Mouse (Mus musculus): ENCODE measurements around the gene Srsf5. TPM values are rescaled to one million over a fixed set of nuclear protein-coding genes. Genes with fewer than 3 reads are reported as not detected.
"Not testable (repeated sequence)": the region's sequence is repeated elsewhere in the genome, so short reads cannot be mapped to it uniquely, and the experiment has no call there.

Gene Srsf5
- polyA plus RNA-seq, 2 experiments from 2014 or later: 438 to 465 TPM

DNA sequence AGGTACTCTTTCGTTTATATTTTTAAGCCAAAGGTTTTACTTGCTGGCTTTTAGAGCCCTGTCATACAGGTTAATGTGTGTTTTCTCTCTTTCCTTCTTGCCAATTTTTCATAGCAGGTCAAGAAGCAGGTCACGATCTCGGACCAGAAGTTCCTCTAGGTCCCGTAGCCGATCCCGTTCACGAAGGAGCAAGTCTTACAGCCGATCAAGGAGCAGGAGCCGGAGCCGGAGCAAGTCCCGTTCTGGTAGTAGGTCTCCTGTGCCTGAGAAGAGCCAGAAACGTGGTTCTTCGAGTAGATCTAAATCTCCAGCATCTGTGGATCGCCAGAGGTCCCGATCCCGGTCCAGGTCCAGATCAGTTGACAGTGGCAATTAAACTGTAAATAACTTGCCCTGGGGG lies 4.3 kb downstream of the Srsf5 start:
- ATAC-seq: not testable (repeated sequence)

DNA sequence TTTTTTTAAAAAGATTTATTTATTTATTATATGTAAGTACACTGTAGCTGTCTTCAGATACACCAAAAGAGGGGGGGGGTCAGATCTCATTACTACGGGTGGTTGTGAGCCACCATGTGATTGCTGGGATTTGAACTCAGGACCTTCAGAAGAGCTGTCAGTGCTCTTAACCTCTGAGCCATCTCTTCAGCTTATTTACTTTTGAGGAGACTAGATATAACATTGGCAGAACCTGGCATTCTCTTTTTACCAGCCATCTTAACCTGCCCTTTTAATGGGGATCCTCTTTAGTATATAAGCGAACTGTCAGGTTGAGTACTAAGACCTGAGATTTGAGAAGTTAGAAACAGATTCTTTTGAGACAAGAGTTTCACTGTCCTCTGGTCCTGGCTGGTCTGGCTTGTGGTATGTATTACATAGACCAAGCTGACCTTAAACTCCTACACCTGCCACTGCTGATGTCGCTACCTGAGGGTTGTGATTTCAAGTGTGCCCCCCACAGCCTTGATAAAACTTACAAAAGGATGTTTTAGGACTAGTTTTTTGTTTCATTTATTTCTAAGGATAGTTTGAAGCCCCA lies 6.4 kb downstream of the Srsf5 start:
- ATAC-seq: no peak

DNA sequence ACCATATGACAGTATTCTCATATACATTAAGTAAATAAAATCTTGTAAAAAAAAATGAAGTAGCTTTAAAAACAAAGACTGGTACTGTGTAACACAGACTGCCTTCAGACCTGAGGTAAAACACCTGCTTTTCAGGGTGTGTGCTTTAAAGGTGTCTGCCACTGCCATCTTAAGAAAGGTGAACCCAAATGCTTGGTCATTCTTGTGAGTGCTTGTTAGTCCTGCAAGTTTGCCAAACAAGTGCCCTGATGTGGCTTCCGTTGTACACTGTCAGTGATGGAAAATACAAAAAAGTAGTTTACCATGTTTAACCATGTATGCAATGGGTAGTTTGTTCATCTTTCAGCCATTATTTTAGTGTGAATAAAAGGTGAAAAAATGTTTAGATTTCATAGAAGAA lies 7.2 kb downstream of the Srsf5 start:
- ATAC-seq: no peak

DNA sequence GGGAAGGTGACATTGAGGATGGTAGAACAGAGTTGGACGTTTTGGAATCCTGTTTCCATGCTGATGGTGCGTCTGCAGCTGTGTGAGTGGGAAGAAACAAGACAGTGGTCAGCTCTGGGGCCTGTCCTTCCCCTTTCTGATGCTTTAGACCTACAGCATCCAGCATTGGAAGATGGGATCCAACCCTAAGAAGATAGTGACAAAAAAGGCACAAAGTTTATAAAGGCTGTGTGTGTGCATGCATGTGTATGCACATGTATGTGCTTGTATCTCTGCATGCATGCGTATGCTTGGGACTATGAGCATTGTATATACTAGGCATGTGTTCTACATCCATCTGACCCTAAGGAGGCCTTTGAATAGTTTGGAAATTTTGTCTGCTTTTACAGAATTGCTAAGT lies 10.7 kb downstream of the Srsf5 start:
- ATAC-seq: no peak

DNA sequence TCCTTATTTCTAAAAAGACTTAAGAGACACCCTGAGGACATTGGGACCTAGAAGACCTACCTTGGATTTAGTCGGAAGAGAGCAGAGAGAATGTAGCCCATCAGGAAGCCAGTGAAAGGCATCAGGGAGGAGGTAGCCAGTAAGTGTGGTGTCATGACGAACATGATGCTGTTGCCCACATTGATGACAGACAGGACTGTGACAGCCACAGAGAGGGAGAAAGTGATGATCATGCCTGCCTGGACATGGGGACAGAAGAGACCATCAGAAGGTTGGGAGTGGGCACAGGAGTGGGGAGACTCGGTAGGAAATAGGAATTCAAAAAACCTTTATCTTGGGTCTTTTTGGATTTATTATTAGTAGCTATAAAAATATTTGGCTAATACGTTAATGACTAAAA lies 12.7 kb downstream of the Srsf5 start:
- ATAC-seq: no peak

DNA sequence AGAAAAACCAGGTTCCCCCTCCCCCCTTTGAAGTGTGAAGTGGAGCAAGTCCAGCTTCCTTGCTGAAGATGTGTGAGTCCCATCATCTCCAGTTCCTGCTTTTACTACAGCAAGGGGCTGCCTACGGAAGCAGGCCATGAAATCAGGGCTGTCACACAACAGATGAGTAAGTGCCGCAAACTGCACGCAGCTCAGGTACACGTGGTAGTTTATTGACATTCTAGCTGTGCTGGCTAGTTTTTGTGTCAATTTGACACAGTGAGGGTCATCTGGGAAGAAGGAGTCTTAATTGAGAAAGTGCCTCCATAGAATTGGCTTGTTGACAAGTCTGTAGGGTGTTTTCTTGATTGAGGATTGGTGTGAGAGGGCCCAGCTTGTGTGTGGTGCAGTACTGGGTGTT lies 17.3 kb downstream of the Srsf5 start:
- no peak for ATAC-seq

DNA sequence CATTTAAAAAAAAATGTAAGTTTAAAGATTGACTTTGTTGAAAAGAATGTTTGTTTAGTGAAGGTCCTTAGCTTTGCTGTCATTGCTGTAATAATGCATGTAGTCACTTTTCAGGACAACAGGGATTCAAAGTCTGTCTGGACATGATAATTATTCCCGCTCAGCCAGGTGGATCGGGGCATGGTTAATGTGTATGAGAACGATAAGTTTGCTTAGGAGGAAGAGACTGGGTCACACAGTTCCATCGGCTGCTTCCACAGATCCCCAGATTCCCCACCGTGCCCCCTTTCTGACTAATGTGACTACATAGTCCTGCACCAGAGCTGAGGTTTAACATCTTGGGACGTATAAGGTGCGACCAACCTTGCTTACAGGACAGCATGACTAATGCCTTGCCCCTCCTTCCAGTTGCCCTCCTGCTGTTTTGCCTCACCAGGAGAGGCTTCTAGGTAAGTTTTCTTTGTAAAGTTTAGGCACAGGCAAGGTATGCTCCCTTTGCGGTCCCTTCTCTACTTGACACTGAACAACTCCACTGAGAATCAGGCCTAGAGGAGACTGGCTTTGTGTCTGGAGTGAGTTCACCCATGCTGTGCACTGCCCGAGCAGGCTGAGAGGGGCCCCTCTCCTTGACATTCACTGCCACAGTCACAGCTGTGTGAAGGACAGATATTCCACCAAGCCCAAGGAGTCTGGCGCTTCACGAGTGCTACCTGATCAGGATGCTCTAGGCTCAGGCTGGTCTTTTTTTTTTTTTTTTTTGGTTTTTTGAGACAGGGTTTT lies 20.9 kb downstream of the Srsf5 start:
- ATAC-seq: no peak

DNA sequence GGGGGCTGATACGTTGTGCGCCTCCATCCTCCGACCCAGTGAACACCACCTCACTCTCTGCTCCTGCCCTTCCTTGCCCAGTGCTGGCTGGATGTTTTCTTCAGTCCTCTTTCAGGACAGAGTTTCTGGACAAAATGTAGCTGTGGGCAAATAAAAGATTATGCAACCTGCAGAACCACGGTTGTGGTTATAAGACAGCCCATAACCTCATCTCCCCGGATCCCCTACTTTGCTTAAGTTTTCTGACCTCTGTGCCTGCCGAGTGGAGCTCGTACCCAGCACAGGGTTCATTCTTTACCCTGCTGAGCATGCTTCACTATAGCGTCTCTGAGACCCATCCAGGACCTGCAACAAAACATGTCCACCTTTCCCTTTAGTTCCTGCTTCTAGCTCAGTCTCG lies 22.6 kb downstream of the Srsf5 start:
- no peak for ATAC-seq

DNA sequence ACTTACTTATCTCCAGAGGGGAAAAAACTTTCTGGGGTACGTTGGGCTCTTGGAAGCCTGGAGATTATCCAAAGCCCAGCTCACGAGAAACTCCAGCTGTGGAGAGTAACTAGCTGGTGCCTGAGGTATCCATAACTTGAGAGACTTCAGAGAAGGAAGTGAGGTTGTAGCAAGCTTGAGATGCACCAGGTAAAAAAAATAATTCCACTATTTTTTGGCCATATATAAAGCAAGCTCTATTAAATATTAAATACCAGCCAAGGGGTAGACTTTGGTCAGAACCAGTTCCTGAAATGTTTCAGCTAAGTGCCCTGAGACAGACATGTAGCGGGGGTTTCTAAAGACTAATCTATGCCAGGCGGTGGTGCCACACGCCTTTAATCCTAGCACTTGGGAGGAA lies 23.3 kb downstream of the Srsf5 start, which contains the start of gene Slc10a1:
Gene Slc10a1 (minus strand): TSS at position 101 of the 400 bp plus-strand sequence.
- ATAC-seq: no peak

DNA sequence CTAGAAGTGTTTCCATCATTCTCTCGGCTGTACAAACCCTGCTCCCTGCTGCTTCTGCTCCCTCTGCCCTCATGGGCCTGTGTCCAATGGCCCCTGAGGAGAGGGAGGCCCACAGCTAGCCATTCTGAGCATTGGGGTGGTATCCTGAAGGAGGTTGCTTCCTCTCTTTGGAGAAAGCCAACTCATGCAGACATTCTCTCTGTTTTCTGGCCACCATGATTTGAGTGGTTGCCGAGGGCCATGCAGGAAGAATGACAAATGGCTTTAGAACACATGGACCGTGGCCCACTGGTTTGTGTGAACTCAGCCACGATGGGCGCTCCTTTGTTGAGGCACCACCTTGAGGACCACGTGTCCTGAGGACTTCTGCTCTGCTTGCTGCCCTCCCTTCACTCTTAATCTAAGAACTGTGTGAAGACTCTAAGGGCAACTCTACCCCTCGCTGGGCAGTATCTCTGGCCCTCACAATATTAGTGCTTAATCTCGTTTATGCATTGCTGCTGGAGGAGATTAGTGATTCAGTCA lies 24.9 kb downstream of the Srsf5 start:
- no peak for ATAC-seq

DNA sequence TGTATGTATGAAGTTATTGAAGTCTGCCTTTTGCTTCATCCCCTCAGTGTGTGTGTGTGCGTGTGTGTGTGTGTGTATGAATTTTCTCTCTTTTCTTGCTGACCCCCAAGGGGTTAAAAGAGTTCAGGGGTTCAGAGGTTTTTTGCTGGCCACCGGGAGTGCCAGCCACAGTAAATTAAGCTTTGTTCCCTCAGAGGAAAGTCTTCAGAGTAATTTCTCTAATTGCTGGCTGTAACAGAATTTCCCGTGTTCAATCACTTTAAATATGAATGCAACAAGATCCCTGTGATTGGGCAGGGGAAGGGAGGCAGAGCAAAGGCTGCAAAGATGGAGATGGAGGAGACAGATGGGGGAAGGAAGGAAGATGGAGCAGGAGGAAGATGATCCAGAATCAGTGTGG lies 26.5 kb downstream of the Srsf5 start:
- no peak for ATAC-seq

DNA sequence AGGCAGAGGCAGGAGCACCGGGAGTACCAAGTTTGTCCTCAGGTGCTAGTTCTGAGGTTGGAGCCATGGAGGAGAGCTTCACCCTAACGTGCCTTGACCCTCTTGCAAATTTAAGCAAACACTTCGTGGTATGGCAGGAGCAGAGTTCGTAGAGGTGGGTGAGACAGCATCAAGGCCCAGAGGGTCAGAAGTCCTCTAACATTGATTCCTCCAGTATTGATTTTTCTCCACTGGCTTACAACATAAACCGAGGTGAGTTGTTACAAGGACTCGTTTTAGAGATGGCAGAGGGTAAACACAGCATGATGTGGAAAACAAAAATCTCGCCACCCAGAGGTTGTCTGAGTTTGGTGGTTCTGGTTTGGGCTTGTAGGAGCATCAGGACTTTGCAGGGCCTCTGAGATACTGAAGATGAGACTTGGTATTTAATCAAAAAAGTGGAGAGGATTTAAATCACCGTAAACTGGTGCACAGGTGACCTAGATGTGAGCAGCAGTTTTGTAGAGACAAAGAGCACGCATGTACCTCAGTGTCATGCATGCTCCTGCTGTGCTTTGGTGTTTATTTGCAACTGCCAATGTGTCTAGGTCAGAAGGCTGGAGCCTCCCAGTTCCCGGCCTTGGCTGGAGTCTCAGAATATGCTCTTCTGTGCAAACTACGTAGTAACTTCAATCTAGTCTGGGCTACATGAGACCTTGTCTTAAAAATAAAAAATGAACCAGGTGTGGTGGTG lies 30.8 kb downstream of the Srsf5 start:
- no peak for ATAC-seq

DNA sequence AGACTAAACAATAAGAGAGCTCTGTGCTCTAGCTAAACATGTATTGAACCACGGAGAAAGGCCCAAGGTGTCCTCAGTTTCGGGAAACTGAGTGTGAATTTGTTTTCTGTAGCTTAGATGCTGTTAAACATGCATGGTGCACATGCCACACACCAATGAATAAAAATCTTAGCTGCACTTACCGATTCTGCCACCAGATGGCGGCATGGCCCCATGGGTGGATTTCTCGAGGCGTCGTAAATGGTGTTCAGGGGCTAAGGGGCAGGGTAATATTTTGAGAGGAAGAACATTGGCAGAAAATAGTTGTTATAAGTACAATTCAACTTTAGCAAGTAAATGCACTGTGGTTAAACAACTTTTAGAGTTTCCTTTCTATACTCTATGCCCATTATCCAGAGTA lies 37.0 kb downstream of the Srsf5 start:
- ATAC-seq: no peak

DNA sequence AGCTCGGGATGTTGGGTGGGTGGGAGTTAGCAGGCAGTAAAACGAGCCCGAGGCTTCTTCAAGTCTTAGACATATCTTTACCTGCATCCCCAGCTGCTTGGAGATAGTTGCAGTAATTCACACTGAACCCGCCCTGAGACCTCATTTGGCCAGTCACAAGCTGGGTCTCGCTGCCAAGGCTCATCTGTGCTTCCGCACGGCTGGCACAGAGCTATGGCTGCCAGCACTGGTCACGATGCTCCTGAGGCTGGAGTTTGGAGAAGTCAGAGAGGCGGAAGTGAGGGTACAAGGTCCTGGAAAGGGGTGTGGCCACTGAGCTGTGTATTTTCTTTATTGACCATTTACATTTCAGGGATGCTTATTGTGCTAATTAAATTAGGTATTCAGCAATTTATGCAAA lies 38.4 kb downstream of the Srsf5 start:
- ATAC-seq: no peak

DNA sequence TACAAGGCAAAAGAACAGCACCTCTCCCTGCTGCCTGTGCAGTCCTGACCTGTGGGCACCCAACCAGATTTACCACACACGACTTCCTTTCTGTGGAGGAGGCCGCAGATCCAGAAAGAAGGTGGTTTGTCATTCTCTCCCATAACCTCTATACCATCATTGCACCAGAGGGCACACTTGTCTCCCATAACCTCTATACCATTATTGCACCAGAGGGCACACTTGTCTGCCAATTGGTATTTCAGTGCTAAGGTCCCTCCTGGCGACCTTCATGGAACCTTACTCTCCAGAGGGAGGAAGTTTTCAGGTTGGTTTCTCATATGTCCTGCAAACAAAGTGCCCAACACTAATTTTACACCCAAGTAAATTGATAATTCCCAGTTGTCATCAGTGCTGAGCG lies 41.3 kb downstream of the Srsf5 start:
- no peak for ATAC-seq

DNA sequence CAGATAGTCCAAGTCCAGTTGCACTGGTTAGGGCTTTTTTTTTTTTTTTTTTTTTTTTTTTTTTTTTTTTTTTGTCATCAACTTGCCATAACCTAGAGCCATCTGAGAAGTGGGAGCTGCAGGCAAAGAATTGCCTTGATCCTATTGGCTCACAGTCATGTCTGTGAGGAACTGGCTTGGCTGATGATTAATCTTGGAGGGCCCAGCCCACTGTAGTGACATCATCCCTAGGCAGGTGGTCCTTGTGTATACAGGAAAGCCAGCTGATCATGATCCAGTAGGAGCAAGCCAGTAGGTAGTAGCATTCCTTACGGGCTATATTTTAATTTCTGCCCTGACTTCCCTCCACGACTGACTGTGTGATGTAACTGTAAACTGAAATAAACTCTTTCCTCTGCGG lies 43.0 kb downstream of the Srsf5 start:
- ATAC-seq: no peak

DNA sequence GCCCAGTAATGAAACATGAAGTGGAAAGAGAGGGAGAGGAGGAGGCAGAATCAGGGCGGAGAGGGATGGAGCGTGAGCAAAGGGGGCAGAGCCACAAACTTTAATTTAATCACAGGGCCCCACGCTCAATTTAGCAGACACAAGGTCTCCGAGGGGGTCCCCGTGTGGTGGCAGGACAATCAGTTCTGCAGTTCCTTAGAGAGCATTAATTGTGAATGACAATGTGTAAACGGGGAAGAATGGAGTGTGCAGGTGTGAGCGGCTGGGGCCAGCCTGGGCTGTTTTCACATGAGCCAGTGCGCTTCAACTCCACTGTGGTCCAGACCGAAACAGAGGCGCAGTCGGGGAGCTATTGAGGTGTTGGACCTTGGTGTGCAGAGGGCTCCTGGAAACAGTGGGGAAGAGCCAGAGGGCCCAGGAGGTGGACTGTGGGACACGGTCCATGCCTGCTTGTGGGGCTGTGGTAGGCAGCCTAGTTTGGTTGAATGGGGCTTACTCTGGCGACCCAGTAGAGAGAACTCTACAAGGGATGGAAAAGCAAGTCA lies 45.7 kb downstream of the Srsf5 start:
- no peak for ATAC-seq

DNA sequence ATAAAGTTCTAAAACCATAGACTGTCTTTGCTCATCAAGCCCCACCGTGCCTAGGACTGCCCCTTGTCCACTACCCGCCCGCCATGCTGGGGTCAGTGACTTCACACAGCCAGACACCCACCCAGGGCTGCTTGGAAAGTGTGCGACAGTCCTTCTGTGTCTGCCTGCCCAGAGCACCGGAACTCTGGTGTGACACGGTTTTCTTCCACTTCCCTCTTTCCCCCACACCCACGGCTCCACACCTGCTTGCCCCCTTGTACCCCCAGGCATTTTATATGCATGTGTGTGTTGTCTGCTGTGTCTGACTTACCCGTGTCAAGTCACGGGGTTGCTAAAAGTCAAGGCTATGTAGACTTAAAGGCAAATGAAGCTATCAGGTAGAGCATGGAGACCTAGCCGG lies 46.5 kb downstream of the Srsf5 start:
- no peak for ATAC-seq

DNA sequence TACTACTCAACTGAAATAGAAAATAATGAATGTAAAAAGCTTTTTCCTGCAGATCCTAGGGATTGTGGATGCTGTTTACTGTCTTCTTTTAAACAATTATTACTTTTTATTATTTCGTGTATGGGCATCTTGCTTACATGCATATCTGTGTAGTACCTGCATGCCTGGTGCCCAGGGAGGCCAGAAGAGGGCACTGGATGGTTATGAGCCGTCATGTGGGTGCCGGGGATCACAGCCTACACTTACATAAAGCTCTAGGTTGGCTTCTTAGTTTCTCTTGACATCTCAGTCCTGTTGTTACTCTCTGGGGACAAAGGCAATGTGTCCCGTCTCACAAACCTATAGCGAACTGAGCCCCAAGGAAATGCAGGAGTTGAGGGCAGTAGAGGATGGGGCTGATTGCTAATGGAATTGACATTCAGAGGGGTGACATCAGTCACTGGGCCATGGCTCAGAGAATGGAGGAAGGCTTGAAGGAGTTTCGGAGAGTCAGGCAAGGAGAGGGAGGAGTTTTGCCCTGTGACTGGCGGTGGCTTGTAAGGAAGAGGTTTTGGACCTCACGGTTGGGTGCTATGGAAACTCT lies 47.3 kb downstream of the Srsf5 start:
- no peak for ATAC-seq

DNA sequence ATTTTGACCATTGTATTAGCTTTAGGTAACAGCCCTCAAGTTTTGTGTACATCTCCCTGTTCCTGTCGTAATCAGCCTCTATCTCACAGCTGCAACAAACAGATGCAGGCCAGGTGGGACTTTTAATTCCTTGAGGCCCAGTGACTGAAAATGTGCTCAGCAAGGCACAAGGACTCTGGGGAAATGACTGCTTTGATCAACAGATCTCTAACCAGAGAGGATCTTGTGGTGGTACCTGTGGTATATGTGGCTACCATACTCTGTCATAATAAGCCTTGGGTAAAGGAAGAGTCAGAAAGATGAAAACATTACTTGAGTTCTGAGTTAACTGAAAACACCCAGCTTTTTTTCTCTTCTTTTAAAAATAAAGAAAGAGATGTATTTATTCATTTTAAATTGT lies 48.5 kb downstream of the Srsf5 start:
- ATAC-seq: no peak

DNA sequence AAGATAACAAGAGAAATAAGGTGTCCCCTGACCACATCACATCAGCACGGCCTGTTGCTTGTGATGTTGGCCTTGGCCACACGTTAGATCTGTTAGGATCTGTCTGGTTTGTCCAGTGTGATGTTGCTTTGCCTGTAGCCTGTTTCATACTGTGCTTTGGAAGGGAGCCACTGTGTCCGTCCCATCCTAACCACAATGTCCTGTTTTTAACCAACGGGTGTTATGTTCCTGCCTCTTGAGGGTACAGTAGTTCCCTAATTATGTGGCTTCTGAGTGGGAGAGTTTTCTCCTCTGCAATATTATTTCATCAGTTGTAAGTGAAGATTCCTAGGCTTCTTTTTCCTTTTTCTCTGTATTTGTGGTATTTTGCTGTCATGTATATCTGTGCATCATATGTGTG lies 50.0 kb downstream of the Srsf5 start:
- no peak for ATAC-seq

DNA sequence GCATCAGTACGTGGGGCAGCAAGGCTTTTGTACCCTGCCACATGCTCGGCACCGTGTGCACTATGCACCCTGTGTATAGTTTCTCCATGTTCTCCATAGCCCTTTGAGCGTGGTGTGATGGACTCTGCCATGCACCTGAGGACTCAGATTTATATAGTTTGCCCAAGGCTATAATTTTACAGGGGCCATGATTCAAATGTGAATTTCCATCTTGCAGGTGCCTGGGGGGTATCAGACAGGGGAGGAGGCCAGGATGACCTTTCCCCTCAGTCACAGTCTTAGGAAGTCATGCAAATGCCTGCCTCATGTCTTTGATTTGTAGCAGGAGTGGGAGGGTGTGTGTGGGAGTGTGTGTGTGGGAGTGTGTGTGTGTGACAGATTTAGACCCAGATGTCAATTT lies 52.3 kb downstream of the Srsf5 start:
- ATAC-seq: no peak
